Mouse (Mus musculus): ENCODE measurements around the gene Timp3. TPM values are rescaled to one million over a fixed set of nuclear protein-coding genes. Genes with fewer than 3 reads are reported as not detected.

The Timp3 gene
- polyA plus RNA-seq, 1 experiment = 30.5 TPM

DNA sequence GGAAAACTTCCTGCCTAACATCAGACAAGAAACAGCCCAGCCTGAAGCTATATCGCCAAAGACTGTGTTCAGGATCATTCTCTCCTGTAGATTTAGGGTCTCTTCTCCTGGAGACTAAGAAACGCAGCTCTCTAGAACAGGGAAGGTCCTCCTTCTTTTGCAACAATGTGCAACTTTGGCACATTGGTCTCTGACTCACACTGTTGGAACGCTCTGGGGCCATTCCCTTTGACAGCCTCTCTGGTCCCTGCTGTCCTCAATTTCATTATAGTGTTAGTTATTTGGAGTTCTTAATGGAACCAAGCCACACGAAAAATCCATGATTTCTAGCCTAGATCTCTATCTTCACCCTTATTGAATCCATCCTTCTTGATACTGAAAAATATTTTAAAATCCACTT lies 7.1 kb downstream of the Timp3 start:
- H3K4me3 ChIP-seq (ENCODE audit: control insufficient read depth, insufficient read depth, low read length) = no peak overlapping the region
- TF ChIP-seq POLR2A (IDR thresholded peaks at IDR 0.05; ENCODE audit: control insufficient read depth, extremely low read depth, insufficient read depth, low read length, poor library complexity) (no peak), CTCF (IDR thresholded peaks at IDR 0.05; ENCODE audit: borderline replicate concordance, control insufficient read depth, extremely low read depth, insufficient read depth, low read length, poor library complexity) (no peak)
- H3K27me3 ChIP-seq (ENCODE audit: control insufficient read depth, insufficient read depth, low read length) = no peaks in the 10 kb centered on the region
- no peak for DNase-seq
- no peaks in the 10 kb centered on the region for H3K36me3 ChIP-seq (ENCODE audit: control insufficient read depth, insufficient read depth, low read length)
- WGBS = 89% methylated on average over 4 of the region's 4 CpGs
- no peaks in the 10 kb centered on the region for H3K4me1 ChIP-seq (replicated peaks; ENCODE audit: control insufficient read depth, insufficient read depth, low read length)
- no peak overlapping the region for H3K27ac ChIP-seq (ENCODE audit: control insufficient read depth, insufficient read depth, low read length)

DNA sequence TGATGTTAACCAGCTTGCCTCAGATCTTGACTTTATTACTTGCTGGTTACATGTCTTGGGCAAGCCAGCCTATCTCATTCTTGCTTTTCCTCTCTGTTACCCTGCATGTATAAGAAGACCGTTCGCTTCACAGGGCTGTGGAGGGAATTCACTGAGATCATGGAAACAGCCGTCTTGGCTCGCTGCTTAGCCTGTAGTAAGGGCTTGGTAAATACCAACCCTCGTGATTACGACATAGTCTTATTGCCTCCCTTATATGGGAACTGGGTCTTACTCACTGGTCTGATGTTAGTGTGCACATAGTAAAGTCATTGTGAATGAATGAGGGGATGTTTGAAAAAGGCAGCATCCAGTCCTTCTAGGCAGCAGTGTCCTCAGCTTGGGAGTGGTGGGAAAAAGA lies 10.4 kb downstream of the Timp3 start:
- DNase-seq = no peak
- no peaks in the 10 kb centered on the region for H3K4me1 ChIP-seq (replicated peaks; ENCODE audit: control insufficient read depth, insufficient read depth, low read length)
- no peaks in the 10 kb centered on the region for H3K27me3 ChIP-seq (ENCODE audit: control insufficient read depth, insufficient read depth, low read length)
- no peak for TF ChIP-seq CTCF (IDR thresholded peaks at IDR 0.05; ENCODE audit: borderline replicate concordance, control insufficient read depth, extremely low read depth, insufficient read depth, low read length, poor library complexity)
- no peak overlapping the region for H3K27ac ChIP-seq (ENCODE audit: control insufficient read depth, insufficient read depth, low read length)
- WGBS = 88% methylated on average over 6 of the region's 6 CpGs
- no peaks in the 10 kb centered on the region for H3K36me3 ChIP-seq (ENCODE audit: control insufficient read depth, insufficient read depth, low read length)
- no peak overlapping the region for H3K4me3 ChIP-seq (ENCODE audit: control insufficient read depth, insufficient read depth, low read length)

DNA sequence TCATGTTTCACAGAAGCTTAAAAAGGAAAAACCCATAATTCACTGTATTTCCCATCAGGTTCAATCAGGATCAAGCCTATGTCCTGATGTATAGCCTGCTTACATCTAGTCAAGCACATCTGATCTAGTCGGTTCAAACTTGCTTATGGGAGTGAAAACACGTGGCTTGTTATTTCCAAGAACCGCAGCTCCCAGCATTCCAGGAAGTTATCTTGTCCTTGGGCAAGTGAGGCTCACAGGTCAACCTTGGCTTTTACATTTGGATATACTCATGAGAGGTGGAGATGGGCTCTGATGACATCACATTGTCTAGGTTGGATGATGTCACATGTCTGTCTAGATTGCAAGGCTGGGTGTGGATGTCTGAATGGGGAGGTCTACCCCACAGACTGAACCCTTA lies 12.8 kb downstream of the Timp3 start:
- WGBS = 91% methylated on average over 3 of the region's 3 CpGs
- Histone ChIP-seq H3K27ac (ENCODE audit: control insufficient read depth, insufficient read depth, low read length) (no peak overlapping the region), H3K36me3 (ENCODE audit: control insufficient read depth, insufficient read depth, low read length) (no peaks in the 10 kb centered on the region), H3K4me1 (replicated peaks; ENCODE audit: control insufficient read depth, insufficient read depth, low read length) (no peaks in the 10 kb centered on the region; the same call in 1 of the 2 replicates), H3K4me3 (ENCODE audit: control insufficient read depth, insufficient read depth, low read length) (no peak overlapping the region), H3K27me3 (ENCODE audit: control insufficient read depth, insufficient read depth, low read length) (no peaks in the 10 kb centered on the region)
- no peak for DNase-seq
- TF ChIP-seq POLR2A (IDR thresholded peaks at IDR 0.05; ENCODE audit: control insufficient read depth, extremely low read depth, insufficient read depth, low read length, poor library complexity) = no peak
- no peak for TF ChIP-seq CTCF (IDR thresholded peaks at IDR 0.05; ENCODE audit: borderline replicate concordance, control insufficient read depth, extremely low read depth, insufficient read depth, low read length, poor library complexity)

DNA sequence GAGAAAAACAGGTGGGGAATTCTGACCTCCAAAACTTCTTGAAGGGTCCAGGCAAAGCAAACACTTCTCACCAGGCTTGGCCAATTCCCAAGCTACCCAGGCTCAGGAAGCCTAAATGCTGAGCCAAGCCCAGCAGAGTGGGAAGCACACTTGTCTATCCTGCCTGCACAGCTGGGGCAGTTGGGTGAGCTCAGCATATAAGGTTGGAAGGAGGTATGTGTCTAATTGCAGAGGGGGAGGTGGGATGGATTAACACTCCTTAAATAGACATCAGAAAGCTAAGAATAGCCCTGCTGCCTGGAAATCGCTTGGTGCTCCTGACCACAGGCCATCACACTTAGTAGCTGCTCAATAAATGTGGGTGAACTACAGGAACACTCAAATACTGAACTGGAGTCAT lies 13.3 kb downstream of the Timp3 start:
- Histone ChIP-seq H3K4me1 (replicated peaks; ENCODE audit: control insufficient read depth, insufficient read depth, low read length) (no peaks in the 10 kb centered on the region; the same call in 1 of the 2 replicates), H3K4me3 (ENCODE audit: control insufficient read depth, insufficient read depth, low read length) (no peak overlapping the region), H3K36me3 (ENCODE audit: control insufficient read depth, insufficient read depth, low read length) (no peaks in the 10 kb centered on the region), H3K27ac (ENCODE audit: control insufficient read depth, insufficient read depth, low read length) (no peak overlapping the region), H3K27me3 (ENCODE audit: control insufficient read depth, insufficient read depth, low read length) (no peaks in the 10 kb centered on the region)
- no peak for DNase-seq
- 86% methylated on average over 1 of the region's 1 CpGs for WGBS
- TF ChIP-seq CTCF (IDR thresholded peaks at IDR 0.05; ENCODE audit: borderline replicate concordance, control insufficient read depth, extremely low read depth, insufficient read depth, low read length, poor library complexity) (no peak), POLR2A (IDR thresholded peaks at IDR 0.05; ENCODE audit: control insufficient read depth, extremely low read depth, insufficient read depth, low read length, poor library complexity) (no peak)

- Histone ChIP-seq H3K27me3 (ENCODE audit: control insufficient read depth, insufficient read depth, low read length) (no peaks in the 10 kb centered on the region), H3K36me3 (ENCODE audit: control insufficient read depth, insufficient read depth, low read length) (no peaks in the 10 kb centered on the region), H3K27ac (ENCODE audit: control insufficient read depth, insufficient read depth, low read length) (no peak overlapping the region), H3K4me1 (replicated peaks; ENCODE audit: control insufficient read depth, insufficient read depth, low read length) (no peaks in the 10 kb centered on the region; the same call in 1 of the 2 replicates), H3K4me3 (ENCODE audit: control insufficient read depth, insufficient read depth, low read length) (no peak overlapping the region)
- DNase-seq = no peak
- WGBS = 79% methylated on average over 3 of the region's 3 CpGs
- TF ChIP-seq POLR2A (IDR thresholded peaks at IDR 0.05; ENCODE audit: control insufficient read depth, extremely low read depth, insufficient read depth, low read length, poor library complexity) (no peak), CTCF (IDR thresholded peaks at IDR 0.05; ENCODE audit: borderline replicate concordance, control insufficient read depth, extremely low read depth, insufficient read depth, low read length, poor library complexity) (no peak)
Observed at GRCm38 (mm10) chr10:86315513-86315912, 15.3 kb downstream of the Timp3 start.

GRCm38 (mm10) chr10:86317633-86318032 lies 17.5 kb downstream of the Timp3 start:
- Histone ChIP-seq H3K27ac (ENCODE audit: control insufficient read depth, insufficient read depth, low read length) (no peak overlapping the region), H3K36me3 (ENCODE audit: control insufficient read depth, insufficient read depth, low read length) (no peaks in the 10 kb centered on the region), H3K27me3 (ENCODE audit: control insufficient read depth, insufficient read depth, low read length) (no peaks in the 10 kb centered on the region), H3K4me1 (replicated peaks; ENCODE audit: control insufficient read depth, insufficient read depth, low read length) (no peaks in the 10 kb centered on the region; the same call in 1 of the 2 replicates), H3K4me3 (ENCODE audit: control insufficient read depth, insufficient read depth, low read length) (no peak overlapping the region)
- DNase-seq = no peak
- no peak for TF ChIP-seq CTCF (IDR thresholded peaks at IDR 0.05; ENCODE audit: borderline replicate concordance, control insufficient read depth, extremely low read depth, insufficient read depth, low read length, poor library complexity)
- no peak for TF ChIP-seq POLR2A (IDR thresholded peaks at IDR 0.05; ENCODE audit: control insufficient read depth, extremely low read depth, insufficient read depth, low read length, poor library complexity)
- 92% methylated on average over 7 of the region's 7 CpGs for WGBS

DNA sequence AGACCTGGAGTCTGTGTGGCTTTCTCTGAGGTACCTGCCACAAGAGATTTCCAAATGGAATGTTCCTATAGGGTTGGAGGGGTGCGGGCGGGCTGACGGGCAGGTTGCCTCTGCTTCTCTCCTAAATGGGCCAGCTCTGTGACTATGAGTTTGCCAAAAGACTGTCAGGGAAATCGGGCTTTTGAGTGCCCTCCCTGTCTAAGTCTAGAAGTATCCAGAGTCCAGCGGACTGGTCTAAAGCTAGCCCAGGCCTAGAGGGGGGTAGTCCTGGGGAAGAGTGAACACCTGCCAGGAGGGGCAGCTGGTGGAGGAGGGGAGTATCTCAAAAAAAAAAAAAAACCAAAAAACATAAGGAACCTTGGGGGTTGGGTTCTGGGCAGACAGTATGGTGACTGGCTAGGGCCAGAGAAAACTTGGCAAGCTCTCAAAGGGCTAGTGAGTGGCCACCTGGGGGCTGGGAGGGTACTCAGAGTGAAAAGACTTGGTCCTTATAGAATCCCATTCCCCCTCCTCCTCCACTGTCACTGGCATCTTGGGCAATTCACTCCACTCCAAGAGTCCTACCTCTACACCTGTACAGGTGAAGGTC lies 18.5 kb downstream of the Timp3 start:
- no peaks in the 10 kb centered on the region for H3K36me3 ChIP-seq (ENCODE audit: control insufficient read depth, insufficient read depth, low read length)

More for the DNA sequence above, 18.5 kb downstream of the Timp3 start:
- Histone ChIP-seq H3K4me3 (ENCODE audit: control insufficient read depth, insufficient read depth, low read length) (no peak overlapping the region), H3K4me1 (replicated peaks; ENCODE audit: control insufficient read depth, insufficient read depth, low read length) (no peaks in the 10 kb centered on the region; the same call in 1 of the 2 replicates), H3K27ac (ENCODE audit: control insufficient read depth, insufficient read depth, low read length) (no peak overlapping the region), H3K27me3 (ENCODE audit: control insufficient read depth, insufficient read depth, low read length) (no peaks in the 10 kb centered on the region)
- TF ChIP-seq CTCF (IDR thresholded peaks at IDR 0.05; ENCODE audit: borderline replicate concordance, control insufficient read depth, extremely low read depth, insufficient read depth, low read length, poor library complexity) (no peak), POLR2A (IDR thresholded peaks at IDR 0.05; ENCODE audit: control insufficient read depth, extremely low read depth, insufficient read depth, low read length, poor library complexity) (no peak)
- WGBS = 91% methylated on average over 5 of the region's 5 CpGs
- no peak for DNase-seq

All from thymus, adult 2 months (tissue).